ENCODE assay signal across 8 mouse cellular contexts in the genomic region with DNA sequence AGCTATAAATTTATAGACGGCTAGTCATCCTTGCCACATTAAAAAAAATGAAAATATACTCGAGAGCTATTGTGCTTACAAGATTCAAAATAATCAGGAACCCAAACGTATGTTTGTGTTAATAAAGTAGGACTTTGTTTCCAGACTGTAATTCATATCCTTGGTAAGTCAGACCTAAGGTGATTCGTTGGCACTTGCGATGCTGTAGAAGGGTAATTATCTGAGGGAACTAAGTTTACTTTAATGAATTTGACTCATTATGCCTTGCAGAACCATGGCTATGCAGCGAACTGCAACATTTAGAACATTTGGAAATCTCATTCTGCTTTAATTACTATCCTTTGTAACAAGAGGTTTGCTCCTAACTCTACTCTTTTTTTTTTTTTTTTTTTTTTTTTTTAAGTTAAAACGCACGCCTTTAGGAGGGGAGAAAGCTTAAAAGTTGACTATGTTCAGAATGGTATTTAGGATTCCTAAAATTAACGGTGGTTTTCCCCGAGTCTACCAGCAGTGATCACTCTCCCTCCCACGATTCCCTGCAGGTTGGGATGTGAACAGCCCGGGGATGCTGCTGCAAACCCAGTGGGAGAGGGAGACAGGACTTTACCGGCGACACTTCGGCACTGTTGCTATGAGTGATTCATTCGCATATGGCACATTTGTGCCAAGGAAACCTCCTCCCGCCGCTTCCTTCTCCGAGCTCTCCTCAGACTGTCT. TPM values are rescaled to one million over a fixed set of nuclear protein-coding genes. Genes with fewer than 3 reads are reported as not detected.
DNase-seq lines count a peak whose midpoint lies in the region; ATAC-seq and TF ChIP-seq lines count a peak whose summit lies in the region.

No protein-coding gene starts in this region.

- H3K27ac ChIP-seq in kidney, adult 2 months (ENCODE audit: insufficient read depth, low read depth, low read length) = peak overlapping the region; percentile 84; the same call in 1 of the 2 replicates
- H3K27ac ChIP-seq in hindbrain, embryonic 13.5 days = peak overlapping the region; percentile 99
- H3K27ac ChIP-seq in midbrain, embryonic 15.5 days = peak overlapping the region; percentile 100

- peak; percentile 35; the same call in 1 of the 2 replicates for TF ChIP-seq CTCF in kidney, adult 2 months (conservative IDR thresholded peaks at IDR 0.05; ENCODE audit: insufficient read depth, insufficient read length, low read depth, low read length)

- ATAC-seq in hindbrain, embryonic 13.5 days (ENCODE audit: low FRiP score) = no peak
- peak; percentile 75 for ATAC-seq in midbrain, embryonic 15.5 days (replicated peaks)

- DNase-seq in kidney, adult 2 months = no peak
- no peak for DNase-seq in kidney, postnatal 25 days
- DNase-seq in MN1 (ENCODE audit: low spot score) = peak; percentile 25
- DNase-seq in layer of hippocampus, postnatal 36 days = no peak
- no peak for DNase-seq in Muller cell, postnatal 12 days (ENCODE audit: inconsistent ontology term)
- DNase-seq in thymus, postnatal 14 days = no peak

- no peaks in the 10 kb centered on the region for H3K36me3 ChIP-seq in kidney, adult 2 months (ENCODE audit: control insufficient read depth, insufficient read depth, low read length)
- H3K36me3 ChIP-seq in hindbrain, embryonic 13.5 days = no peaks in the 10 kb centered on the region
- no peaks in the 10 kb centered on the region for H3K36me3 ChIP-seq in midbrain, embryonic 15.5 days (replicated peaks)

- 9% methylated on average over 19 of the region's 19 CpGs for WGBS in kidney, adult 2 months
- 15% methylated on average over 19 of the region's 19 CpGs for whole genome bisulfite sequencing in hindbrain, embryonic 13.5 days
- 14% methylated on average over 19 of the region's 19 CpGs for WGBS in midbrain, embryonic 15.5 days

- H3K4me2 ChIP-seq in hindbrain, embryonic 13.5 days = peak overlapping the region; percentile 76
- peak overlapping the region; percentile 78 for H3K4me2 ChIP-seq in midbrain, embryonic 15.5 days

- peak overlapping the region; percentile 79 for H3K4me3 ChIP-seq in kidney, adult 2 months (ENCODE audit: insufficient read depth, low read depth, low read length)
- H3K4me3 ChIP-seq in hindbrain, embryonic 13.5 days = peak overlapping the region; percentile 75
- peak overlapping the region; percentile 96 for H3K4me3 ChIP-seq in midbrain, embryonic 15.5 days

- TF ChIP-seq POLR2A in kidney, adult 2 months (IDR thresholded peaks at IDR 0.05; ENCODE audit: low read depth, low read length) = no peak

- peak overlapping the region; percentile 92 for H3K9ac ChIP-seq in hindbrain, embryonic 13.5 days
- peak overlapping the region; percentile 81 for H3K9ac ChIP-seq in midbrain, embryonic 15.5 days

- no peaks in the 10 kb centered on the region; the same call in 1 of the 2 replicates for H3K4me1 ChIP-seq in kidney, adult 2 months (ENCODE audit: control insufficient read depth, insufficient read depth, low read length)
- H3K4me1 ChIP-seq in hindbrain, embryonic 13.5 days (replicated peaks) = peaks cover 30% of the 10 kb centered on the region
- peaks cover 28% of the 10 kb centered on the region for H3K4me1 ChIP-seq in midbrain, embryonic 15.5 days

- H3K27me3 ChIP-seq in kidney, adult 2 months (replicated peaks; ENCODE audit: control insufficient read depth, insufficient read depth, low read length) = no peaks in the 10 kb centered on the region
- H3K27me3 ChIP-seq in hindbrain, embryonic 13.5 days = no peaks in the 10 kb centered on the region
- no peaks in the 10 kb centered on the region for H3K27me3 ChIP-seq in midbrain, embryonic 15.5 days (replicated peaks)

- no peaks in the 10 kb centered on the region for H3K9me3 ChIP-seq in hindbrain, embryonic 13.5 days
- no peaks in the 10 kb centered on the region for H3K9me3 ChIP-seq in midbrain, embryonic 15.5 days

RNA-seq across cellular contexts. Expression of a gene that starts 3.6 kb away (rescaled TPM):
- polyA plus RNA-seq in kidney, adult 2 months (2012; rRNA removed) = 2.5 and 2.7 TPM in 2 replicates
- polyA plus RNA-seq in hindbrain, embryonic 13.5 days (2015; fragmentation: Nextera tagmentation; extraction: Ambion mirVana) = 11.7 and 11.8 TPM in 2 replicates
- 11.0 and 11.1 TPM in 2 replicates for polyA plus RNA-seq in midbrain, embryonic 15.5 days (2015; fragmentation: Nextera tagmentation; extraction: Ambion mirVana)
- 100 to 1,000 TPM; 201 to 229 TPM for total RNA-seq in layer of hippocampus, postnatal 36 days (2021)
